Mouse (Mus musculus) left cerebral cortex, adult 18-20 months (tissue): ENCODE results near the gene Adam19. TPM values are rescaled to one million over a fixed set of nuclear protein-coding genes. Genes with fewer than 3 reads are reported as not detected.
"Not testable (repeated sequence)": the region's sequence is repeated elsewhere in the genome, so short reads cannot be mapped to it uniquely, and the experiment has no call there.

Experiments used
- DNase-seq, 2 experiments: peaks; one replicate each; pipeline ENCODE4 v3.0.0; 2021 to 2022; ENCODE audit warnings: low spot score in 2 of 2, mixed read lengths in 1 of 2
- total RNA-seq, 2 experiments: library from RNA; stranded (reverse); gene quantifications; 2 replicates each; pipeline ENCODE4 v1.2.3; 2021

The Adam19 gene
- total RNA-seq, 2 experiments from 2014 or later, result 12.8 to 16.1 TPM

GRCm38 (mm10) chr11:46127621-46128547, 72.1 kb downstream of the Adam19 start:
- DNase-seq, result no peak

- DNase-seq, result peak; percentile 64 to 72
Observed at GRCm38 (mm10) chr11:46128548-46128945, 72.8 kb downstream of the Adam19 start.

DNA sequence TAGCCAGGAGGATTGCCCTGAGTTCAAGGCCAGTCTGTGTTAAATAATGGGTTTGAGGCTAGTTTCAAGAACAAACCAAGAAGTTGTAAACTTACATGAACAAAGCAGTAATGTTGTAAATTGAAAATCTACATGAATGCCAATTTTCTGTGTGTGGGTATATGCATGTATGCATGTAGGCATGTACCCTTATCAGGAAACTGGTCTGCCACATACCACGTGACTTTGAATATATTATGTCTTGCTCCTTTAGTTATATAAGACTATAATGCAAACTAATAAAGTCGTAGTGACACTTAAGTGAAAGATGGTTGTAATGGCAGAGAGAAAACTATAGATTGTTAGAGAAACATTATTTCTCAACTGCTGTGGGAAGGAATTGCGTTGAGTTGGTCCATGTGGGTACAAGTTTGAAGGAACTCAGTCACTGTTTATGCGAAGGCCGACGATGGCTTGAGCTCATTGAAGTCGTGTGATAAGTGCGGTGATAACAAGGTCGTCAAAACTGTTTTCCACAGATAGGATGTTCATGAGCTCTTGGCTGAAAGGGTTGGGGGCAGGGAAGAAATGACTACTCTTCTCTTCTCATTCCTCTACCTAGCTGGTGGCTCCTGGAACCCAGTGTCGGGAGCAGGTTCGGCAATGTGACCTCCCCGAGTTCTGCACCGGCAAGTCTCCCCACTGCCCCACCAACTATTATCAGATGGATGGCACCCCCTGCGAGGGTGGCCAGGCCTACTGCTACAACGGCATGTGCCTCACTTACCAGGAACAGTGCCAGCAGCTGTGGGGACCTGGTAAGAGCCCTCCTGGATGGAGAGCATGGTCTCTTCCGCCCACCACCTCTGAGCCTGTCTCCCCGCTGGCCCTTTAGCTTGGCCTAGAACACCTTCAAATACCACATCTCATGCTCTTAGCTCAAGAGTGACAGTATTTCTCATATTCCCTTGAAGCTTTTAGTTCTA, 75.5 kb downstream of the Adam19 start:
- no peak for DNase-seq

- peak; percentile 62 to 77 for DNase-seq
Observed at GRCm38 (mm10) chr11:46134899-46135298, 79.1 kb downstream of the Adam19 start.

DNA sequence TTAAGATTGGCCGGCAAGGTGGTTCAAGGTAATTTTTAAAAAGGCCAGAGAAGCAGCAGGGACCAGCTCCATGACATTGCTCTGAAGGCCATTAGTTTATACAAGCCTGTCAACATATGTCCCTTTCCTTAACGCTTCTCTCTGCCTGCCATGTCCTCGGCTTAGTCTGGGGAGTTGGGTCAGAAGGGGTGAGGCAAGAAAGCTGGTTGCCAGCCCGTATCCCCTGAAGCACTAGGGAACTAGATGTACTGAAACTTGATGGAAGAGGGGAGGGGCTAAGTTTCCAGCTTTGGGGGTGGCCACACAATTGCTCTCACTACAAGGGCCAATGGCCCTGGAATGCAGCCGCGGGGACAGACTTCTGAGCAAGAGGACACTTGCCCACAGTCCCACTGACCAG, 87.5 kb downstream of the Adam19 start:
- no peak for DNase-seq

DNA sequence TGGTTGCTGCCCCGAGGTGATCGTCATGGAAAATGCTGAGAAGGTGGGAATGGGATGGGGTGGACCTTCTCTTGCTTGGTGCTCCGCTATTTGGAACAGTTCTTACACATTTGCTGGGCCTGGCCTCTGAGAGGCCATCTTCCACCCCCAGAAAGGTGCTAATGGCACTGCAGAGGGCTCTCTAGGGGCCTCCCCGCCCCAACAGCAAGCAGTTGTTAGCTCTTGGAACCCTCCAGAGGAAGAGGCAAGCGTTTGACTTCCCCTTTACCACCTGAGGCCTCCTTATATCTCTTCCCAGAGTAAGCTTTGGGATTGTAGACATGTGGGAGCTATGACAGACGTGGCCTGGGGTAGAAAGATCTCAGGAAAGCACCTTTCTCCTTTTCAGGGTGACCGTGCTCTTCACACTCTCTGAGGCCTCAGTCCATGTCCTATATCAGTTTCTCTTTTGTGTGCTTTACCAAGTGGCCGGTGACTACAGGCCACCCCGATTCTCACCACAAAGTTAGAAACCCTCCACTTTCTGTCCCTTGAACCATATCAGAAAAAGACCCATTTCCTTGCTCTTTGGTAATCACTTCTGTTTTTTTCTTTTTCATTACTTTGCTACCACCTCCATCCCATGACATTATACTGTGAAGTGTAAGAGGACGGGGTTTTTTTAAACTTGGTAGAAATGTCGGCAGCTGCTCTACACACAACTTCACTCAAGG, 89.5 kb downstream of the Adam19 start:
- DNase-seq, result no peak

DNA sequence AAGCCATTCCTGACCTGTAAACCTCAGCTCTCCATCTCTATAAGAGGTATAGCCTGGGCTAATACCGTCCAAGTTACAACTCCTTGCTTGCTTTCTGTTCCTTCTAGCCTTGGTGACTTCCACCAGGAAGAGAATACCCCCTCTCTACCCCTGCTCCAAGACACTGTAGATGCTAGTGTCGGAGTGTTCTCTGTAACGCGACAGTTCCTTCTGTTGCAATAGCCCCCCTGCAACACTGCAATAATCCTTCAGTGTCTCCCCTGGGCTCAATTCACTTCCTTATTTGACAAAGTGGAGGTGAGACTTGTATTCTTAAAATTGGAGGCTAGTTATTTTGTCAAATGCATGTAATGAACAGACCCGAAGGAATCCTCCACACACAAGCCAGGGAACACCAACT, 90.8 kb downstream of the Adam19 start:
- DNase-seq, result no peak

GRCm38 (mm10) chr11:46156945-46157344, 101.2 kb downstream of the Adam19 start:
- DNase-seq, result peak; percentile 25 to 40

DNA sequence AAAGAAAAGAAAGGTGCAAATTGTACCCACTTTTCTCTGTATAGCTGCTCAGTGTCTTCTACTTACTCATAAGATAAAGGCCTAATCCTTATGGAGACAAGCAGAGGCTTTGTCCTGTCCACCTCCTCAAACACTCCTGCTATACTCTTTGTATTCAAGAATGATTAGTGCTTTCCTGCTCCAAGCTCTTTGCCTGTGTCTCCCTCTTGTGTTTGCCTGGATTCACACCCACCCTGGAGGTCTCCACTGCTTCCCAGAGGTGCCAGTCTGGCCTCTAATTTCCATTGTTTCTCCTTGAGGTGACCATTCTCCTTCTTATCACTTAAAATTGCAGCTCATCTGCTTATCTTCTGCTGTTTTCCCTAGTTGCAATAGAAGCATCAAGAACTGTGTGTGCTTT, 101.7 kb downstream of the Adam19 start:
- DNase-seq, result no peak

GRCm38 (mm10) chr11:46165866-46166585, 110.2 kb downstream of the Adam19 start, which contains the start of gene Nipal4:
Gene Nipal4, minus strand, starts transcription at chr11:46166508.
- peak; percentile 5 to 8 for DNase-seq

- no peak for DNase-seq
Observed at GRCm38 (mm10) chr11:46168506-46168905, 112.7 kb downstream of the Adam19 start.

DNA sequence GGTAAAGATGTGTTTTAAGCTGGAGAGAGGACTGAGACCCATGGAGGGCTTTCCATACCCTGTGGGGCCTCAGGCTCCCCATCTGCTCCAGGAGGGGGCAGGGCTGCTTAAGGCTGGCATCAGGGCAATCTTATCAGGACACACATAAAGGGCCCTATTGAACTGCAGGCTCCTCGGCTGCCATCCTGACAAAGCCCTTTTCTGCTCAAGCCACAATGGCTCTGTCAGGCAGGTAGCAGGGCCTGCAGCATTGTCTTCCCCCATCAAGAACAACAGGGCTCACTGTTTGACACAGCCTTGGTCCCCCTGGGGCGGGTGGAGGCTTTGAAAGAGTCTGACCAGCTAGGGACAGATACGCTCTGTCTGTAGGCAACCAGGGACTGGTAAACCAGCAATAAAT, 114.1 kb downstream of the Adam19 start:
- no peak for DNase-seq

DNA sequence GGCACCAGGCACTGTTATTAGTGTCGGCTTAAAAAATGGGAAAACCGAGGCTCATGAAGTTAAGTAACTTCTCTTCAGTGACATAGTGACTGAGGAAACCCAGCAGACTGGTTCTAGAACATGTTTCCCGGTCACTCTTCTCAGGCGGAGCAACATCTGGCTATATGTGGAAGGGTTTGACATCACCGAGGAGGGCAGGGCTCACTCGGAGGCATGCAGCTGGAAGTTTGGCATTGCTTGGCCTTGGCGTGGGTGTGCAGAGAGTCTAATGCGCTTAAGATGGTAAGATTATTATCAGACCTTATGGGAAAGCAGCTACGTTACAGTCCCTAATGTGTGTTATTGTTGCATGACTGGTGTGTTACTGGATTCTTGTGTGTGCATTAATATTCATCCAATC, 116.3 kb downstream of the Adam19 start:
- no peak for DNase-seq

DNA sequence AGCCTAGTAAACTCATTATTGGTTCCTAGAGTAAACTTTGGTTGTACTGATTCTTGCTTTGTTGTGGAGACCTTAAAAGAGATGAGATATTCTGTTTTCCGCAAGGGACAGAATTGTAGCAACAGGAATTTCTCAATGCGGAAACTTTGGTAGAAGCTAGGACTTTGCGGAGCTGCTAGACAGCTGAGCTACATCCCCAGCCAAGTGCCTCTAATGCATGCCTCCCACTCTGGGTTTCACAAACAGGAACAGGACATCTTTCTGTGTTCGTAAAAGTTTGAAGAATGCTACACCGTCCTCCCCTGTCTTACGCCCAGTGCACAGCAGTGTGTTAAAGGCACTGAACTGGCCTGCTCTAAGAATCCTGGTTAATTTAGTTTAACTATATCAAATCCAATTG, 120.4 kb downstream of the Adam19 start:
- no peak for DNase-seq

- DNase-seq, result no peak
Observed at GRCm38 (mm10) chr11:46177246-46178043, 121.7 kb downstream of the Adam19 start.

DNA sequence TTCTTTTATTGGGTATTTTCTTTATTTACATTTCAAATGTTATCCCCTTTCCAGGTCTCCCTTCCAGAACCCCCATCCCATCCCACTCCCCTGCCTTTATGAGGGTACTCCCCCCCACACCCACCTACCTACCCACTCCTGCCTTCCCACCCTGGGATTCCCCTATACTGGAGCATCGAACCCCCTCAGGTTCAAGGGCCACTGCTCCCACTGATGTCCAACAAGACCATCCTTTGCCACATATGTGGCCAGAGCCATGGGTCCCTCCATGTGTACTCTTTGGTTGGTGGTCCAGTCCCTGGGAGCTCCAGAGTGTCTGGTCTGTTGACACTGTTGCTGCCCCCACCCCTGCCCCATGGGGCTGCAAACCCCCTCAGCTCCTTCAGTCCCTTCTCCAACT, 126.2 kb downstream of the Adam19 start:
- DNase-seq, result not testable (repeated sequence)

DNA sequence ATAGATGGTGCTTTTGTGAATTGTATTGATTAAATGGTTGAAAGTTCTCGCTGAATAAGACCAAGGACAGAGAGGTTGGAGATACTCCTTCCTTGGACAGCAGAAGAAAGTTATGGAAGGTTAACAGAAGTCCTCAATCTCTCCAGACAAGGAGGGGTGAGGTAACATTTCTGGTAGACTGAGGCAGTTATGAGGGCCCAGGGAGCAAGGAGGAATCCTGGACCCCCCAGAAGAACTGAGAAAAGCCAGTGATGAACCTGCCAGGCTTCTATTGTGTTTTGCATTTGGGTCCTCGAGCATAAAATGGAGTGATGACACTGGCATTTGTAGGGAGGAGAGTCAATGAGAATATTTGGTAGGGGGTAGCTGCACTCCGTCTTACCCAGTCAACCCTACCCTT, 129.2 kb downstream of the Adam19 start:
- no peak for DNase-seq

- DNase-seq, result peak; percentile 39 to 58
Observed at GRCm38 (mm10) chr11:46185486-46185885, 129.7 kb downstream of the Adam19 start.

GRCm38 (mm10) chr11:46188283-46188682, 132.5 kb downstream of the Adam19 start:
- no peak for DNase-seq

GRCm38 (mm10) chr11:46194175-46194574, 138.4 kb downstream of the Adam19 start:
- no peak for DNase-seq
